ENCODE assay signal across 8 mouse cellular contexts in the genomic region with DNA sequence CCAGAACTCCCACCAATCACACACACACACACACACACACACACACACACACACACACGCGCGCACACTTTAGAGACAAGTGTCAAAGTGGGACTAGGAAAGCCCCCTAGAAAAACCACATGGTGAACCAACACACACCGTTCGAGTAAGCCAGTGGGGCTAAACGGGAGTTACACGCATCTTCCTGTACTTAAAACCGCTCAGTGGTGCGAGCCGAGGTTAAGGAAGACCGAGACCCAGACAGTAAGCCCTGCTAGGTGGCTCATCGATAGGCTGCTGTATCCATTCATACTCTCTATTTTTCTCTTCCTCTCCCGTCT. TPM values are rescaled to one million over a fixed set of nuclear protein-coding genes. Genes with fewer than 3 reads are reported as not detected.
DNase-seq lines count a peak whose midpoint lies in the region; ATAC-seq and TF ChIP-seq lines count a peak whose summit lies in the region.
"Had no signal": no experiment of that assay in that cellular context is flagged by ENCODE, and none has a peak within 500 bp of the region (broad histone marks: within the 10 kb centered on the region; RNA-seq: fewer than 3 reads in every experiment).

No protein-coding gene starts in this region.

- no peak for DNase-seq in left cerebral cortex, adult 2 months (ENCODE audit: extremely low spot score in 1 of 2, low spot score in 2 of 2)
- DNase-seq in left cerebral cortex, postnatal 10 days (ENCODE audit: extremely low spot score in 1 of 2, low spot score in 2 of 2), result no peak
- DNase-seq in limb, embryonic 11.5 days (ENCODE audit: low spot score), result no peak
- DNase-seq in left cerebral cortex, adult 8-10 months (ENCODE audit: low spot score in 2 of 2), result no peak
- no peak for DNase-seq in cerebellum, adult 11-12 months

- no peaks in the 10 kb centered on the region for H3K36me3 ChIP-seq in limb, embryonic 11.5 days (ENCODE audit: control insufficient read depth, insufficient read depth, low read length)
- no peaks in the 10 kb centered on the region for H3K36me3 ChIP-seq in stomach, embryonic 14.5 days (ENCODE audit: control insufficient read depth, insufficient read depth, low read length)

- TF ChIP-seq CTCF in left cerebral cortex, adult 2 months (IDR thresholded peaks at IDR 0.05), result no peak
- TF ChIP-seq CTCF in embryonic fibroblast, embryonic 13.5 days (IDR thresholded peaks at IDR 0.05; ENCODE audit: borderline replicate concordance, insufficient read depth, low read length), result no peak

- H3K27me3 ChIP-seq in limb, embryonic 11.5 days (ENCODE audit: control insufficient read depth, insufficient read depth, low read length), result peaks cover 44% of the 10 kb centered on the region
- no peaks in the 10 kb centered on the region for H3K27me3 ChIP-seq in stomach, embryonic 14.5 days (ENCODE audit: control insufficient read depth, insufficient read depth, low read length)
- H3K27me3 ChIP-seq: Patski had no signal

- TF ChIP-seq POLR2A in embryonic fibroblast, embryonic 13.5 days (IDR thresholded peaks at IDR 0.05; ENCODE audit: low read depth, low read length), result no peak

- intact Hi-C loops in left cerebral cortex, adult 2 months (cut with DNase I), result loop anchor here (10.0 kb wide), 3 partner anchors 753 to 1447 kb away; no protein-coding TSS in a partner anchor
- intact Hi-C loops in left cerebral cortex, postnatal 10 days (cut with DNase I), result loop anchor here (5.0 to 10.0 kb wide), 4 partner anchors 560 to 1447 kb away; no protein-coding TSS in a partner anchor

- WGBS in limb, embryonic 11.5 days, result 2% methylated on average over 13 of the region's 13 CpGs
- WGBS in stomach, embryonic 14.5 days, result 6% methylated on average over 13 of the region's 13 CpGs

- ATAC-seq in limb, embryonic 11.5 days (ENCODE audit: insufficient number of reproducible peaks, low FRiP score, low TSS enrichment, low read depth), result no peak
- ATAC-seq in stomach, embryonic 14.5 days (ENCODE audit: insufficient number of reproducible peaks, insufficient read depth, low FRiP score, low read depth), result no peak
- ATAC-seq: Patski had no signal

- H3K27ac ChIP-seq in left cerebral cortex, adult 2 months, result peak overlapping the region; percentile 28
- H3K27ac ChIP-seq in embryonic fibroblast, embryonic 13.5 days (ENCODE audit: insufficient read depth, low read length), result peak overlapping the region; percentile 30; the same call in 1 of the 2 replicates
- no peak overlapping the region for H3K27ac ChIP-seq in limb, embryonic 11.5 days (replicated peaks; ENCODE audit: low read depth, low read length)
- peak overlapping the region; percentile 100; the same call in 1 of the 2 replicates for H3K27ac ChIP-seq in stomach, embryonic 14.5 days (ENCODE audit: low read length)

- H3K4me3 ChIP-seq in left cerebral cortex, adult 2 months, result peak overlapping the region; percentile 31; the same call in 1 of the 2 replicates
- H3K4me3 ChIP-seq in embryonic fibroblast, embryonic 13.5 days (ENCODE audit: insufficient read depth, low read length), result peak overlapping the region; percentile 37
- no peak overlapping the region for H3K4me3 ChIP-seq in limb, embryonic 11.5 days (ENCODE audit: low read depth, low read length)
- peak overlapping the region; percentile 83 for H3K4me3 ChIP-seq in stomach, embryonic 14.5 days (ENCODE audit: low read depth, low read length)

- H3K9ac ChIP-seq in limb, embryonic 11.5 days (ENCODE audit: low read length), result no peak overlapping the region
- H3K9ac ChIP-seq in stomach, embryonic 14.5 days (replicated peaks; ENCODE audit: low read depth, low read length), result peak overlapping the region; percentile 25

- H3K4me1 ChIP-seq in embryonic fibroblast, embryonic 13.5 days (ENCODE audit: control insufficient read depth, insufficient read depth, low read length), result no peaks in the 10 kb centered on the region
- peaks cover 18% of the 10 kb centered on the region; the same call in 1 of the 2 replicates for H3K4me1 ChIP-seq in limb, embryonic 11.5 days (ENCODE audit: control insufficient read depth, insufficient read depth, low read length)
- H3K4me1 ChIP-seq in stomach, embryonic 14.5 days (ENCODE audit: control insufficient read depth, insufficient read depth, low read length), result peaks cover 8% of the 10 kb centered on the region; the same call in 1 of the 2 replicates

- peak overlapping the region; percentile 47 for H3K4me2 ChIP-seq in limb, embryonic 11.5 days (ENCODE audit: low read depth, severe bottlenecking)
- peak overlapping the region; percentile 59 for H3K4me2 ChIP-seq in stomach, embryonic 14.5 days (replicated peaks; ENCODE audit: low read depth, low read length)

- no peaks in the 10 kb centered on the region for H3K9me3 ChIP-seq in limb, embryonic 11.5 days (ENCODE audit: control insufficient read depth, low read length)
- no peaks in the 10 kb centered on the region for H3K9me3 ChIP-seq in stomach, embryonic 14.5 days (ENCODE audit: control insufficient read depth, low read depth, low read length)

RNA-seq across cellular contexts. Expression of a gene that starts 6.6 kb away (rescaled TPM):
- total RNA-seq in left cerebral cortex, adult 2 months (2021), result 100 to 1,000 TPM; 110 to 116 TPM
- total RNA-seq in left cerebral cortex, postnatal 10 days (2021), result 100 to 1,000 TPM in 1 of 2 experiments, 10 to 100 TPM in 1; 98.2 to 110 TPM
- polyA plus RNA-seq in embryonic fibroblast, embryonic 13.5 days (2011; ENCODE audit: insufficient read length, low read depth, missing spikeins), result 46.7 and 65.5 TPM in 2 replicates
- 51.4 and 53.9 TPM in 2 replicates for polyA plus RNA-seq in limb, embryonic 11.5 days (2014; fragmentation: Nextera tagmentation; extraction: Ambion mirVana)
- 85.0 and 86.3 TPM in 2 replicates for polyA plus RNA-seq in stomach, embryonic 14.5 days (2014; fragmentation: Nextera tagmentation; extraction: Ambion mirVana)
- total RNA-seq in left cerebral cortex, adult 8-10 months (2022), result 100 to 1,000 TPM; 141 to 190 (median 171) TPM
